Mouse (Mus musculus): ENCODE results near the gene Ogt.

- TF ChIP-seq GATA1 (IDR thresholded peaks at IDR 0.05; ENCODE audit: borderline replicate concordance, low read length) (no peak), TAL1 (conservative IDR thresholded peaks at IDR 0.05; ENCODE audit: low read depth, low read length) (no peak), CTCF (IDR thresholded peaks at IDR 0.05; ENCODE audit: low read depth, low read length) (no peak)
These were observed 17.3 kb upstream of the Ogt start for GRCm38 (mm10) chrX:101622539-101622938.

All from G1E (cell line).